Mouse (Mus musculus) kidney, adult 9 months (tissue): ENCODE results near the gene Apol9a.
A peak's percentile ranks its signal among the peaks of the same experiment; 100 is the strongest.

ENCODE experiments used
- DNase-seq: peaks from one replicate; pipeline ENCODE4 v3.0.0; 2022

The Apol9a gene

GRCm38 (mm10) chr15:77376920-77377319, 34.0 kb downstream of the Apol9a start:
- no peak for DNase-seq

GRCm38 (mm10) chr15:77370588-77370987, 40.3 kb downstream of the Apol9a start:
- DNase-seq: no peak

GRCm38 (mm10) chr15:77369981-77370380, 41.0 kb downstream of the Apol9a start:
- DNase-seq: no peak

- DNase-seq: no peak
Observed at GRCm38 (mm10) chr15:77368818-77369320, 42.1 kb downstream of the Apol9a start.

- peak; percentile 98 for DNase-seq
Observed at GRCm38 (mm10) chr15:77368148-77368547, 42.8 kb downstream of the Apol9a start.

GRCm38 (mm10) chr15:77367504-77367903, 43.4 kb downstream of the Apol9a start:
- DNase-seq: peak; percentile 57

- peak; percentile 81 for DNase-seq
Observed at GRCm38 (mm10) chr15:77366706-77367484, 44.0 kb downstream of the Apol9a start.

GRCm38 (mm10) chr15:77365700-77366570, 45.0 kb downstream of the Apol9a start:
- no peak for DNase-seq

- DNase-seq: peak; percentile 33
Observed at GRCm38 (mm10) chr15:77364026-77364425, 46.9 kb downstream of the Apol9a start.

- no peak for DNase-seq
Observed at GRCm38 (mm10) chr15:77363578-77363977, 47.4 kb downstream of the Apol9a start.

- DNase-seq: no peak
Observed at GRCm38 (mm10) chr15:77362952-77363351, 48.0 kb downstream of the Apol9a start.

- no peak for DNase-seq
Observed at GRCm38 (mm10) chr15:77359905-77360304, 51.0 kb downstream of the Apol9a start.

GRCm38 (mm10) chr15:77359486-77359885, 51.4 kb downstream of the Apol9a start:
- DNase-seq: peak; percentile 66

GRCm38 (mm10) chr15:77359084-77359483, 51.9 kb downstream of the Apol9a start:
- DNase-seq: no peak

GRCm38 (mm10) chr15:77358320-77359040, 52.5 kb downstream of the Apol9a start:
- DNase-seq: peak; percentile 88

- DNase-seq: no peak
Observed at GRCm38 (mm10) chr15:77356248-77356810, 54.6 kb downstream of the Apol9a start.

- no peak for DNase-seq
Observed at GRCm38 (mm10) chr15:77354848-77355551, 55.9 kb downstream of the Apol9a start.

- DNase-seq: no peak
Observed at GRCm38 (mm10) chr15:77354496-77354847, 56.5 kb downstream of the Apol9a start.
